8 mouse cellular contexts compared by ENCODE assay signal in the genomic region with DNA sequence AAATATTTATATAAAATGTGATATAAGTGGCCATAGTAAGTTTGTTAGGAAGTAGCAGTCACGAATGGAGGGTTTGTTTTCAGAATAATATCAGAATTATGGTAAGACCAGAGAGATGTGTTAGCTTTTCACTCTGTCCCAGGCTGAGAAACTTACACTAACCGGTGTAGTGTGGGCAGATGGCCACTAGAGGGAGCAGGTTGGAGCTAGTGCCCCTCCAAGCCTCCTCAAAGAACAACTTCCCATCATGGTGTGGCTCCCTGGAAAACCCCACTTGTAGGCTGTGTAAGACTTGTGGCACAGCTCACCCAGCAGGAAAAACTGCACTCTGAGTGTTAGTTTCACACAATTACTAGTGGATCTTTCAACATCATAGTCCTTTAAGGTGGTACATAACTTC.
DNase-seq lines count a peak whose midpoint lies in the region; ATAC-seq and TF ChIP-seq lines count a peak whose summit lies in the region.
"Had no signal": no experiment of that assay in that cellular context is flagged by ENCODE, and none has a peak within 500 bp of the region (broad histone marks: within the 10 kb centered on the region; RNA-seq: fewer than 3 reads in every experiment).

No protein-coding gene starts in this region.

- H3K9ac ChIP-seq in lung, embryonic 14.5 days, result no peak overlapping the region
- H3K9ac ChIP-seq: heart, embryonic 13.5 days had no signal

- H3K9me3 ChIP-seq in G1E (replicated peaks), result peaks cover 76% of the 10 kb centered on the region
- H3K9me3 ChIP-seq in lung, embryonic 14.5 days (ENCODE audit: low read depth, low read length), result no peaks in the 10 kb centered on the region
- H3K9me3 ChIP-seq: heart, embryonic 13.5 days had no signal

- H3K27me3 ChIP-seq in G1E (ENCODE audit: insufficient read depth, low read length), result no peaks in the 10 kb centered on the region
- no peaks in the 10 kb centered on the region for H3K27me3 ChIP-seq in lung, embryonic 14.5 days (ENCODE audit: insufficient read depth, low read length)

- no peak for ATAC-seq in G1E (ENCODE audit: extremely low read depth, insufficient number of reproducible peaks, low FRiP score, poor library complexity, severe bottlenecking)
- ATAC-seq in lung, embryonic 14.5 days (ENCODE audit: insufficient read depth), result no peak

- 2% methylated on average over 2 of the region's 2 CpGs for WGBS in lung, embryonic 14.5 days

- peak; percentile 53 to 56 for DNase-seq in B cell, adult 2 months
- DNase-seq in G1E (ENCODE audit: low spot score), result no peak
- DNase-seq in cerebellum, adult 9-11 months, result peak; percentile 16
- DNase-seq in frontal cortex, postnatal 10 days (ENCODE audit: low spot score in 2 of 2), result peak; percentile 31 to 67
- DNase-seq in layer of hippocampus, adult 11-12 months (ENCODE audit: low spot score), result peak; percentile 77
- peak; percentile 77 for DNase-seq in lung, embryonic 14.5 days
- DNase-seq in right cerebral cortex, postnatal 36 days (ENCODE audit: low spot score in 2 of 2), result peak; percentile 19 to 23

- no peaks in the 10 kb centered on the region for H3K4me1 ChIP-seq in G1E (ENCODE audit: insufficient read depth, low read depth, low read length)
- no peaks in the 10 kb centered on the region for H3K4me1 ChIP-seq in lung, embryonic 14.5 days (ENCODE audit: insufficient read depth)
- H3K4me1 ChIP-seq: heart, embryonic 13.5 days had no signal

- H3K4me2 ChIP-seq in lung, embryonic 14.5 days, result no peak overlapping the region
- H3K4me2 ChIP-seq: heart, embryonic 13.5 days had no signal

- no peak overlapping the region for H3K27ac ChIP-seq in lung, embryonic 14.5 days (ENCODE audit: low read depth)
- H3K27ac ChIP-seq: heart, embryonic 13.5 days had no signal

- no peaks in the 10 kb centered on the region for H3K36me3 ChIP-seq in G1E (replicated peaks)
- H3K36me3 ChIP-seq in lung, embryonic 14.5 days (ENCODE audit: insufficient read depth), result no peaks in the 10 kb centered on the region
- H3K36me3 ChIP-seq: heart, embryonic 13.5 days had no signal

- TF ChIP-seq CTCF in G1E (IDR thresholded peaks at IDR 0.05; ENCODE audit: low read depth, low read length), result peak; percentile 20; the same call in 1 of the 2 replicates
- peak; percentile 82 for TF ChIP-seq CTCF in lung, embryonic 14.5 days (IDR thresholded peaks at IDR 0.05; ENCODE audit: low read depth)

- H3K4me3 ChIP-seq in G1E (ENCODE audit: low read depth, low read length), result no peak overlapping the region
- no peak overlapping the region for H3K4me3 ChIP-seq in lung, embryonic 14.5 days (ENCODE audit: low read depth, low read length)
- H3K4me3 ChIP-seq: heart, embryonic 13.5 days had no signal
